Comparison of ENCODE assay signal across 9 mouse cellular contexts in genomic region chr4:134402571-134403262, GRCm38 (mm10). TPM values are rescaled to one million over a fixed set of nuclear protein-coding genes. Genes with fewer than 3 reads are reported as not detected.
DNase-seq lines count a peak whose midpoint lies in the region; ATAC-seq lines count a peak whose summit lies in the region.
"Had no signal": no experiment of that assay in that cellular context is flagged by ENCODE, and none has a peak within 500 bp of the region (broad histone marks: within the 10 kb centered on the region; RNA-seq: fewer than 3 reads in every experiment).

No protein-coding gene starts in this region.

- 0 out of 2 replicates have a peak, but pooled peaks cover 8% of the 10 kb centered on the region for H3K36me3 ChIP-seq in heart, embryonic 12.5 days
- no peaks in the 10 kb centered on the region for H3K36me3 ChIP-seq in liver, embryonic 12.5 days
- peaks cover 4% of the 10 kb centered on the region; the same call in 1 of the 2 replicates for H3K36me3 ChIP-seq in stomach, embryonic 16.5 days (ENCODE audit: control insufficient read depth, insufficient read depth, low read length)
- H3K36me3 ChIP-seq: stomach, embryonic 15.5 days had no signal

- WGBS in heart, embryonic 12.5 days, result 44% methylated on average over 16 of the region's 16 CpGs
- 24% methylated on average over 16 of the region's 16 CpGs for WGBS in liver, embryonic 12.5 days (ENCODE audit: insufficient replicate concordance)
- 51% methylated on average over 16 of the region's 16 CpGs for WGBS in stomach, embryonic 16.5 days

- peak; percentile 94 for DNase-seq in 416B (ENCODE audit: low read depth)
- no peak for DNase-seq in c-Kit-positive CD71-positive TER-119-positive erythroid progenitor cells, embryonic 14.5 days (ENCODE audit: low spot score)
- no peak for DNase-seq in spleen, postnatal 10 days (ENCODE audit: low spot score in 2 of 2)

- peak; percentile 32 for ATAC-seq in CD4-positive, CD25-positive, alpha-beta regulatory T cell, adult 4 months
- peak; percentile 46 for ATAC-seq in heart, embryonic 12.5 days (ENCODE audit: insufficient number of reproducible peaks, low FRiP score)
- 0 out of 2 replicates have a peak, but pooled peaks have one; percentile 5 for ATAC-seq in liver, embryonic 12.5 days
- peak; percentile 15; the same call in 1 of the 2 replicates for ATAC-seq in stomach, embryonic 16.5 days (ENCODE audit: insufficient read depth, low FRiP score)

- H3K27ac ChIP-seq in heart, embryonic 12.5 days (ENCODE audit: poor library complexity, severe bottlenecking), result 0 out of 2 replicates have a peak overlapping the region, but pooled peaks have one; percentile 12
- no peak overlapping the region for H3K27ac ChIP-seq in liver, embryonic 12.5 days
- H3K27ac ChIP-seq in stomach, embryonic 16.5 days (ENCODE audit: low read length), result peak overlapping the region; percentile 53

- H3K4me3 ChIP-seq in heart, embryonic 12.5 days, result no peak overlapping the region
- 0 out of 2 replicates have a peak overlapping the region, but pooled peaks have one; percentile 4 for H3K4me3 ChIP-seq in liver, embryonic 12.5 days
- H3K4me3 ChIP-seq in stomach, embryonic 16.5 days (replicated peaks; ENCODE audit: low read length), result no peak overlapping the region

- H3K9ac ChIP-seq in heart, embryonic 12.5 days, result 0 out of 2 replicates have a peak overlapping the region, but pooled peaks have one; percentile 23
- H3K9ac ChIP-seq in liver, embryonic 12.5 days, result no peak overlapping the region
- H3K9ac ChIP-seq in stomach, embryonic 16.5 days (ENCODE audit: low read length), result 0 out of 2 replicates have a peak overlapping the region, but pooled peaks have one; percentile 2
- H3K9ac ChIP-seq: stomach, embryonic 15.5 days had no signal

- peak overlapping the region; percentile 30; the same call in 1 of the 2 replicates for H3K4me2 ChIP-seq in heart, embryonic 12.5 days
- H3K4me2 ChIP-seq in liver, embryonic 12.5 days, result peak overlapping the region; percentile 77
- H3K4me2 ChIP-seq in stomach, embryonic 16.5 days (ENCODE audit: low read depth, low read length), result no peak overlapping the region

- H3K4me1 ChIP-seq in heart, embryonic 12.5 days (replicated peaks), result peaks cover 41% of the 10 kb centered on the region
- H3K4me1 ChIP-seq in liver, embryonic 12.5 days, result peaks cover 44% of the 10 kb centered on the region
- H3K4me1 ChIP-seq in stomach, embryonic 16.5 days (ENCODE audit: control insufficient read depth, insufficient read depth, low read length), result peaks cover 24% of the 10 kb centered on the region

- no peaks in the 10 kb centered on the region for H3K27me3 ChIP-seq in heart, embryonic 12.5 days (replicated peaks)
- H3K27me3 ChIP-seq in liver, embryonic 12.5 days (replicated peaks), result peaks cover 19% of the 10 kb centered on the region
- H3K27me3 ChIP-seq in stomach, embryonic 16.5 days (ENCODE audit: control insufficient read depth, insufficient read depth, low read length), result no peaks in the 10 kb centered on the region
- H3K27me3 ChIP-seq: stomach, embryonic 15.5 days had no signal

- no peaks in the 10 kb centered on the region for H3K9me3 ChIP-seq in heart, embryonic 12.5 days (replicated peaks)
- no peaks in the 10 kb centered on the region for H3K9me3 ChIP-seq in liver, embryonic 12.5 days (replicated peaks)
- no peaks in the 10 kb centered on the region for H3K9me3 ChIP-seq in stomach, embryonic 16.5 days (replicated peaks; ENCODE audit: control insufficient read depth, low read length)
- H3K9me3 ChIP-seq: stomach, embryonic 15.5 days had no signal

RNA-seq across cellular contexts. Expression of gene Pafah2, which starts 6.6 kb away (rescaled TPM):
- 1 to 10 TPM in 1 of 2 experiments, under 1 TPM in 1; 0.30 to 2.4 TPM for polyA plus RNA-seq in CD4-positive, CD25-positive, alpha-beta regulatory T cell, adult 4 months (2017; shearing (Covaris generic))
- 10.1 and 10.7 TPM in 2 replicates for polyA plus RNA-seq in heart, embryonic 12.5 days (2016; fragmentation: Nextera tagmentation; extraction: Ambion mirVana)
- polyA plus RNA-seq in liver, embryonic 12.5 days (2016; fragmentation: Nextera tagmentation; extraction: Ambion mirVana), result 4.7 and 5.2 TPM in 2 replicates
- 24.7 and 24.8 TPM in 2 replicates for polyA plus RNA-seq in stomach, embryonic 16.5 days (2015; fragmentation: Nextera tagmentation; extraction: Ambion mirVana)

RNA-seq across cellular contexts. Expression of gene Extl1, which starts 19.1 kb away (rescaled TPM):
- 1 to 10 TPM; 2.2 to 2.3 TPM for polyA plus RNA-seq in CD4-positive, CD25-positive, alpha-beta regulatory T cell, adult 4 months (2017; shearing (Covaris generic))
- 3.1 TPM in 2 replicates for polyA plus RNA-seq in heart, embryonic 12.5 days (2016; fragmentation: Nextera tagmentation; extraction: Ambion mirVana)
- polyA plus RNA-seq in liver, embryonic 12.5 days (2016; fragmentation: Nextera tagmentation; extraction: Ambion mirVana), result 0.25 and 0.36 TPM in 2 replicates
- 1.7 and 2.1 TPM in 2 replicates for polyA plus RNA-seq in stomach, embryonic 16.5 days (2015; fragmentation: Nextera tagmentation; extraction: Ambion mirVana)

RNA-seq across cellular contexts. Expression of gene Slc30a2, which starts 59.7 kb away (rescaled TPM):
- polyA plus RNA-seq in CD4-positive, CD25-positive, alpha-beta regulatory T cell, adult 4 months (2017; shearing (Covaris generic)), result under 1 TPM; 0.19 TPM
- 0.42 and 0.44 TPM in 2 replicates for polyA plus RNA-seq in heart, embryonic 12.5 days (2016; fragmentation: Nextera tagmentation; extraction: Ambion mirVana)
- polyA plus RNA-seq in liver, embryonic 12.5 days (2016; fragmentation: Nextera tagmentation; extraction: Ambion mirVana), result not detected in 2 replicates
- 0.91 and 1.1 TPM in 2 replicates for polyA plus RNA-seq in stomach, embryonic 16.5 days (2015; fragmentation: Nextera tagmentation; extraction: Ambion mirVana)
- polyA plus RNA-seq: limb, embryonic 11.5 days had no signal
